ENCODE assay signal across 9 mouse cellular contexts in the genomic region with DNA sequence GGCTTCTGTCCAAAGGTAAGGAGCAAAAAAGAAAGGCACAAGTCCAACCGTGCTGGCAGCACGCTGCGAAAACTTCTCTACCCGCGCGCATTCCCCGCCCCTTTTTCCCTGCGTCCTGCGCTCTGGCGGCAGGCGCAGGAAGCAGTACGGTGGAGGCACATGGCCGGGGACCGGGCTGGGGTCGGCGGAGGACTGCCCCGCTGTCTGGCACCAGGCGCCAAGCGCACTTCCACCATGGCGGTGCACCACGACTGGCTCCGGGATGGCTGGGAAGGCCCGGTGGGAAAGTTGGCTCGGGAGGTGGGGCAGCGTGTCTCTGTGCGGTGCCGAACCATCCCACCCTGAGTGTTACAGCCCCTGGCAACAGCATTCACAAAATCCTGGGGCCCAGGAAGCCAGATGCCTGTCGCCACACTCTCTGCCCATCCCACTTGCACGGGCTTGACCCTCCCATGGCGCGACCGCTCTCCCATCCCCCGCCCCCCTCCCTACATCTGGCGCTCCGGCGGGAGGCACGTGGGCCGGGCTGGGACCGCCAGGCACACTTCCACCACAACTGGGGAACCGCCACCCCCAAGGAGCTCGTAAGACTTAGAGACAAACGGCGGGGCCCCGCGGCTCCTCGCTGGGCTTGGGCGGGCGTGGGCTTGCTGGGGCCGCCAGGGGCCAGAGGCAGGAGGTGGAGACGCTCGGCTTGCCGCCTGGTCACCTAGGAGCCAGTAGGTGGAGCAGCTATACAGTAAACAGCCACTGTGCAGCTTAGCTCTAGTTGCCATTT. TPM values are rescaled to one million over a fixed set of nuclear protein-coding genes. Genes with fewer than 3 reads are reported as not detected.
DNase-seq lines count a peak whose midpoint lies in the region; ATAC-seq and TF ChIP-seq lines count a peak whose summit lies in the region.
"Had no signal": no experiment of that assay in that cellular context is flagged by ENCODE, and none has a peak within 500 bp of the region (broad histone marks: within the 10 kb centered on the region; RNA-seq: fewer than 3 reads in every experiment).

No protein-coding gene starts in this region.

- TF ChIP-seq CTCF in cortical plate, adult 2 months (IDR thresholded peaks at IDR 0.05; ENCODE audit: extremely low read depth, insufficient read depth, low read length) = peak; percentile 9; the same call in 1 of the 2 replicates

- H3K4me3 ChIP-seq in cortical plate, adult 2 months (ENCODE audit: insufficient read depth, low read length) = peak overlapping the region; percentile 62
- H3K4me3 ChIP-seq: myocyte had no signal

- DNase-seq in adrenal gland, adult 8-10 months = peak; percentile 7
- peak; percentile 17 for DNase-seq in gastrocnemius, postnatal 25 days
- DNase-seq in hindlimb bud, embryonic 11.5 days (ENCODE audit: extremely low spot score, low read depth, low spot score) = peak; percentile 12
- peak; percentile 32 to 69 for DNase-seq in left cerebral cortex, postnatal 10 days (ENCODE audit: extremely low spot score in 1 of 2, low spot score in 2 of 2)
- peak; percentile 42 for DNase-seq in right cerebral cortex, postnatal 14 days
- DNase-seq in T-cell, adult 2 months (ENCODE audit: low spot score) = no peak

- peak; percentile 93 for ATAC-seq in megakaryocyte, adult 5-6 weeks (ENCODE audit: poor library complexity, severe bottlenecking)

- no peak for TF ChIP-seq POLR2A in cortical plate, adult 2 months (IDR thresholded peaks at IDR 0.05; ENCODE audit: extremely low read depth, insufficient read depth, low read length)

- H3K27ac ChIP-seq in cortical plate, adult 2 months (ENCODE audit: insufficient read depth, low read length) = no peak overlapping the region

- intact Hi-C loops in left cerebral cortex, postnatal 10 days (cut with DNase I) = loop anchor here (5.0 kb wide), 1 partner anchor 720 kb away; no protein-coding TSS in a partner anchor

- no peaks in the 10 kb centered on the region for H3K4me1 ChIP-seq in cortical plate, adult 2 months (ENCODE audit: control insufficient read depth, insufficient read depth, low read length)

RNA-seq across cellular contexts. Expression of a gene that starts 22.0 kb away (rescaled TPM):
- total RNA-seq in adrenal gland, adult 8-10 months (2022) = not detected
- not detected in 2 replicates for polyA plus RNA-seq in cortical plate, adult 2 months (2012; rRNA removed)
- total RNA-seq in gastrocnemius, postnatal 25 days (2021) = not detected
- not detected for total RNA-seq in left cerebral cortex, postnatal 10 days (2021)
- total RNA-seq in megakaryocyte, adult 5-6 weeks (2015) = not detected in 2 replicates
- not detected in 2 replicates for total RNA-seq in megakaryocyte, adult 5-6 weeks (2017)
- polyA plus RNA-seq: myocyte had no signal

RNA-seq across cellular contexts. Expression of a gene that starts 28.6 kb away (rescaled TPM):
- not detected for total RNA-seq in adrenal gland, adult 8-10 months (2022)
- polyA plus RNA-seq in cortical plate, adult 2 months (2012; rRNA removed) = not detected in 2 replicates
- total RNA-seq in gastrocnemius, postnatal 25 days (2021) = not detected
- not detected for total RNA-seq in left cerebral cortex, postnatal 10 days (2021)
- not detected in 2 replicates for total RNA-seq in megakaryocyte, adult 5-6 weeks (2015)
- not detected in 2 replicates for total RNA-seq in megakaryocyte, adult 5-6 weeks (2017)
- polyA plus RNA-seq: myocyte had no signal
